Mouse (Mus musculus) left cerebral cortex, adult 2 months (tissue): ENCODE measurements around the gene Slco4c1. TPM values are rescaled to one million over a fixed set of nuclear protein-coding genes. Genes with fewer than 3 reads are reported as not detected.

Experiments used
- DNase-seq, 2 experiments: peaks; one replicate each; pipeline ENCODE4 v3.0.0; 2021 to 2022; ENCODE audit warnings: low spot score in 2 of 2, mixed read lengths in 1 of 2; ENCODE audit errors: extremely low spot score in 1 of 2
- H3K27ac ChIP-seq: fragments of 200-600 bp; 2 replicates; pipeline ENCODE4 v1.8.1; 2022
- H3K4me3 ChIP-seq: fragments of 200-600 bp; 2 replicates; pipeline ENCODE4 v1.8.1; 2022
- CTCF ChIP-seq: fragments of 200-600 bp; IDR thresholded peaks from 2 replicates; pipeline ENCODE4 v1.8.1; 2022; ENCODE audit warnings: antibody characterized with exemption, mild to moderate bottlenecking, moderate library complexity
- intact Hi-C: fragments of 180-260 bp; cut with DNase I; formaldehyde crosslinking; loops from one replicate; pipeline ENCODE4 v1.15.1; 2025
- total RNA-seq, 2 experiments: library from RNA; stranded (reverse); gene quantifications; 2 replicates each; pipeline ENCODE4 v1.2.3; 2021

The Slco4c1 gene
- total RNA-seq, 2 experiments from 2014 or later: 1.8 to 2.2 TPM

DNA sequence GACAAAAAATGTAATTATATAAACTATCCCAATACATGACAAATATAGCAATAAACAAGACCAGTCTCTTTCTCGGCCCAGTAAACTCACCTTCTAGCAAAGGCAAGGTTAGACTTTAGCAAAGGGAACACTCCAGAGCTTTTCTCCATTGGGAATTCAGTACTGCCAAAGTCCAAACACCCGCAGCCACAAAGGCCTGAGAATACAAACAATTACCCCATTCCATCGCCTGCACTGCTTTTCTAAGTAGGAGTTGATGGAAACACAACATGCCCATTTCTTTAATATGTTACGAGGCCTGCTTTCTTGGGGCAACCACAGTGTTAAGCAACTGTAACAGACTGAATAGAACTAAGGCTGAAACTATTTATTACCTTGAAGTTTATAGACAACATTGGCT is 18.4 kb downstream of the Slco4c1 start:
- intact Hi-C loops: no loop called here
- TF ChIP-seq CTCF: no peak
- no peak for DNase-seq
- H3K27ac ChIP-seq: no peak overlapping the region
- no peak overlapping the region for H3K4me3 ChIP-seq

DNA sequence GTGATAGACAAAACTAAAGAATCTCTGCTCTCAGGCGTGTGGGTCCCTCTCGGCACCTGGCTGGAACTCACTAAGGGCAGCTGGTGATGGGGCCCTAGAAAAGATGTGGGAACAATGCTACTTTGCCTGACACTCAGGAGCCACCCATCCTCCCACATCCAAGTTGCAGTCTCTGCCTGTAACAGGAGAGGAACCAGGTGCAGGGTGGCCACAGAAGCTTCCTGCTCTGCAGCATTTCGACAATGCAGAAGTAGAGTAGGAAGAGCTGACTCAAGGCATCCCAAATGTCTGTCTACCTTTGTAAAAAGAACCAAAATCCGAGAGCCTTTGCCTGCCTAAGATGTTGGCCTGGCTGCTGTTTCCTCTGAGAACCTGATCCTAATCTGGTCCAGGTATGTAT is 22.9 kb downstream of the Slco4c1 start:
- Histone ChIP-seq H3K4me3 (no peak overlapping the region), H3K27ac (no peak overlapping the region)
- no peak for TF ChIP-seq CTCF
- intact Hi-C loops: loop anchor here (10.0 kb wide), 1 partner anchor 846 kb away; no protein-coding TSS in a partner anchor
- DNase-seq: no peak

DNA sequence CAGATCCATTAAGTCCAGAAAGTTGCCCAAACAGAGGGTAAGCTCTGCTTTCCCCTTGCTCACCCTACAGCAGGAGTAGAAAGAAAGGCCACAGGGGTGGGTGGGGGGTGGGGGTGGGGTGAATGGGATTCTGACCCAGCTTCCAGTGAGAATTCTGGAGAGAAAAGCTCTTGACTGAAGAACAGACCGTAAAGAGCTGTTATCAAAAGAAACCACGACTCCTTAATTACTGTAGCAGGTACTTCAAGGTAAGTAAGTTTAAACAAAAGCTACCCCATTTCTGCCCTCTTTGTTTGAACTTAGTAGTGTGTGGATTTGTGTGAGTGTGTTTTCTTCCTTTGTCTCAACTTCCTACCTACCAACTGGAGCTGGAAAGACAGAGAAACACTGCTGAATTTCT is 23.4 kb downstream of the Slco4c1 start:
- intact Hi-C loops: loop anchor here (10.0 kb wide), 1 partner anchor 846 kb away; no protein-coding TSS in a partner anchor
- Histone ChIP-seq H3K27ac (no peak overlapping the region), H3K4me3 (no peak overlapping the region)
- DNase-seq: no peak
- TF ChIP-seq CTCF: no peak

DNA sequence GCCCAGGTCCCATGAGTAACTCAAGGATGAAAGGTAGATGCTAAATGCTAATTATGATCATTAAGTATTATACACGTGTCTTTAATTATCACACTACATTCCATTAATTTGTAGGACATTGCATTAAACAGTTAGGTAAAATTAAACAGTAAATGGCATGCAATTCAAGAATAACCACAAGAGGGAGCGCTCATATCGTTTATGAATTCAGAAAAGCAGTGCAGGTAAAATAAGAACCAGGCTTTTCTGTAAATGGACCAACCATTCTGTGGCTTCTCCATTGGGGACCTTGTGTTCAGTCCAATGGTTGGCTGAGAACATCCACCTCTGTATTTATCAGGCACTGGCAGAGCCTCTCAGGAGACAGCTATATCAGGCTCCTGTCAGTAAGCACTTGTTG is 25.2 kb downstream of the Slco4c1 start:
- no peak overlapping the region for H3K27ac ChIP-seq
- intact Hi-C loops: loop anchor here (1.0 to 10.0 kb wide), 2 partner anchors 173 to 848 kb away; no protein-coding TSS in a partner anchor
- H3K4me3 ChIP-seq: no peak overlapping the region
- peak in 1 of 2 experiments; percentile 13 for DNase-seq
- peak; percentile 79 for TF ChIP-seq CTCF

DNA sequence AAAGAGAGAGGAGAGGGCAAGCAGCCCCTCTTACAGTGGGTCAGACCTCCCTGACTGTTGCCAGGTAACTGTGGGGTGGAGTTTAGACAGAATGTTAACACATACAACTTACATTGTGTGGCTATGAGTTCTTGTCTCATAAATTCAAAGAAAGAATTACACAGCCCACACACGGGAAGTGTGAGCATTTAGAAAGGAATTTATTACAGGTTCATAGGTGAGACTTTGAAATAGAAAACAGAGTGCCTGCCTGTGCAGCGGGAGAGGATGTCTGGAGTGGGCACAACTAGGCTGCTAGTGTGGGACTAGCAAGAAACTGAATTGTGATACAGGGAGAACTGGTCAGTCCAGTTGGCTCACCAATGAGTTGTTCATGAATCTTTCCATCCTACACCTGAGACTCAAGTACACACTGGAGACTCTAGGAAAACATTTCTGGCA is 66.7 kb downstream of the Slco4c1 start:
- intact Hi-C loops: no loop called here
- DNase-seq: no peak
- Histone ChIP-seq H3K27ac (no peak overlapping the region), H3K4me3 (no peak overlapping the region)
- no peak for TF ChIP-seq CTCF

DNA sequence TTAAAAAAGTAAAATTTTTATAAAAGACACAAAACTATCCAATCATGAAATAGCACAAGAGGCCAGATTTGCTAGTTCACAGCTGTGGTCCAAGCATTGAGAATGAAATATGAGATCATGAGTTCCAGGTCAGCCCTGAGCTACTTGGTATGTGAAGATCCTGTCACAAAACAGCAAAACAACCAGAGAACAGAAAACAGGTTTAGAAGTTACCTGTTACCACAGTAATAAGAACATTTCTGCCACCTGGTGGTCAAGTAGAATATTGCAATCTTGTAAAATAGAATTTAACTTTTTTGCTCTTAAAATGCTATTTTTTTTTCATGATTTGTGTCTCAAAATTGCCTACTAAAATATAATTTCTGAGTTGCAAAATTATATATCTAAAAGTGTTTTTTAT is 70.4 kb downstream of the Slco4c1 start:
- no peak overlapping the region for H3K4me3 ChIP-seq
- intact Hi-C loops: no loop called here
- TF ChIP-seq CTCF: peak; percentile 82
- no peak overlapping the region for H3K27ac ChIP-seq
- no peak for DNase-seq

DNA sequence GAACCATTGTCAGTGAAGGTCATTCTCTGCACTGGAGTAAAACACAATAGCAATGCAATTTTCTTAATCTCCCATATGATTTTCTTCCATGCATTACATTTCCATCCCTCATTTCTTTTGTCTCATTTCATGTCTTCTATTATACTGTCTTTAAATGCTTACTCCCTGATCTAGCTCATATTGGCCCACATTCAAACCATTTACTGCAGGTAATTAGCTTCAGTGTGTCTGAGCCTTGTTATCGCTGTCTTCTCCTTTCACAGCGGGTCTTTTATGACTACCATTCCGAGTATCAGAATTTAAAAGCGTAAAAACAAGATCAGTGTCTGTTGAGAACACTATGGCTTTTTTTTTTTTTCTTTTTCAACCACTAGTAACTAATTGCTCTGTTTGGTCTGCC is 77.3 kb downstream of the Slco4c1 start:
- Histone ChIP-seq H3K27ac (no peak overlapping the region), H3K4me3 (no peak overlapping the region)
- no peak for TF ChIP-seq CTCF
- intact Hi-C loops: no loop called here
- DNase-seq: no peak

DNA sequence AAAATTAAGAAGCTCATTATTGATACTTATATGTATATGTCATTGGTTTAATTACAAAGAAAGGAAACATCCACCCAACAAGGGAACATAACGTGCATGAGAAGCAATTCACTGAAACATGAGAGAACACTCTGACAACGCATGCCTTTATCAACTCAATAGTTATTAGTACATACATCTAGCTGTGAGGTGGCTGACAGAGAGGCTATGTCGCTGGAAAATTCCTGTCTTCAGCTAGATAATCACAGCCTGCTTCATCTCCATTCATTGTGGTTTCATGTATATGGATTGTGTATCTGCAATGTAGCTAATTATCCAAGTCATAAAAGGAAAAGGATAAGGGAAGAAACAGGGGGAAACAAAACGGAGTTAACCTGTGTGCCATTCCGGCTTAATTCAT is 77.7 kb downstream of the Slco4c1 start:
- intact Hi-C loops: no loop called here
- H3K27ac ChIP-seq: no peak overlapping the region
- DNase-seq: no peak
- TF ChIP-seq CTCF: no peak
- no peak overlapping the region for H3K4me3 ChIP-seq

DNA sequence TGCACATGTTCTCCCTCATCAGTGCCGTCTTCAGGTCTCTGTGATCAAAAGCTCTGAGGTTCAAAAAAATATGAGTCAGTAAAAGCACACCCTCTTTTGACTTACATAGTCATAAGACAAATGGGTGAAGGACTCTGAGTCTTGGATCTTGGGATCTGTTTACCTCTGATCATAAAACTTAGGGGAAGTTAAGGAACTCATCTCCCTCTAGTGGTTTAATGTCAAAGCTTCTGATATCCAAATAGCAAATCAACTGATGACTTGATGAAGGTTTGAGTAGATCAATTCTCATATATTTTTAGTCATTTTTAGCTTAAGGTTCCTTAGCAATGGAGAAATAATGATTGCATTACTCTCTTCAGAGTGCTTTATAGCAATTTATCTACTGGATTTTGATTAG is 82.7 kb downstream of the Slco4c1 start:
- intact Hi-C loops: no loop called here
- TF ChIP-seq CTCF: peak; percentile 32
- H3K27ac ChIP-seq: no peak overlapping the region
- no peak overlapping the region for H3K4me3 ChIP-seq
- no peak for DNase-seq

DNA sequence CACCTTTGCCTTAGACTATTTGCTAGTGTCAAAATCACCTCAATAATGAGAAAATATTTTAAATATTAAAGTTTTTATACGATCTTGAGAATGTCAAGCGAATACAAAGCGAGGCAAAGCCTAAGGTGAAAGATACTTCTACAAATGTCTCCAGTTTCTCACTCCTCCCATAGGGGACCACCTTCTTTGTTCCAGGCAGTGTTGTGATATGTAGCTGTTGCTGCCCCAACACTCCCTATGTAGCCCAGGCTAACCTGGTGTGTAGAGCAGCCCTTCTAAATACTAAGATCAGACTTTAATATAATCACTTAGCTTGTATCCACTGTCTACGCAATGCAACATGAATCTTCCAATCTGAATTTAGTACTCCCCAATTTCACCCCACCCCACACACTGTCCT is 97.8 kb downstream of the Slco4c1 start:
- intact Hi-C loops: no loop called here
- H3K4me3 ChIP-seq: no peak overlapping the region
- no peak for DNase-seq
- no peak for TF ChIP-seq CTCF
- H3K27ac ChIP-seq: no peak overlapping the region

DNA sequence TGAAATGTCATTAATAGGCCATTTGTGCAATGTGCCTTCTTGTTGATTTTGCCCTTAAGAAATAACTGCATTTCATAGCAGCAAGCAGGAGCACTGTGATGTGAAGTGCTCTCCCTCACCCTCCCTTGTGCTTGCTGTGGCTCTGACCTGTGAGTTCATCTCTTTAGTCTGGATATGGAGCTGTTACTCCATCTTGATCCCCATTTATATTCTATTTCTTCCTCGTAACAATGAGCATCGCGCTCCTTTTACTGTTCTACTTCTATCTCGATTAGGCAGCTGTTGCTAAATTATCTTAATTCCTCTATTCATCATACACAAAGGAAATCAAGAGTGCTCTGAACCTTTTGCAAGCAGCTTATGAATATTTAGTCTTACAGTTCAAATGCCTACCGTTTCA is 98.3 kb downstream of the Slco4c1 start:
- intact Hi-C loops: no loop called here
- DNase-seq: no peak
- no peak for TF ChIP-seq CTCF
- H3K27ac ChIP-seq: no peak overlapping the region
- no peak overlapping the region for H3K4me3 ChIP-seq

DNA sequence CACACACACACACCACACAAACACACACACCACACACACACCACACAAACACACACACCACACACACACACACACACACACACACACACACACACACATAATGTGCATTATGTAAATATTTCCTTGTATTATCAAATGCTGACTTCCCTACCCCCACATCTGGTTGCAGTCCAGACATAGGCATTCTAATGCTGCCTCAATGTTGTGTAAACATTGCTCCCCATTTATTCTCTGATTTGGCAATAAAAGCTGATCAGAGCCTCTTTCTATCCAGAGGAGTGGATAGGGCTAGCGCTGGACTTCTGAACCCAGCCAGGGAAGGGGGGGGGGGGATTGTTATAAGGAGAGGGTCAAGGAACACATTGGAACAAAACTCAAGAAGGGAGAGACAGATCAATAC is 101.7 kb downstream of the Slco4c1 start:
- no peak for DNase-seq
- no peak for TF ChIP-seq CTCF
- H3K27ac ChIP-seq: no peak overlapping the region
- no peak overlapping the region for H3K4me3 ChIP-seq
- intact Hi-C loops: no loop called here

DNA sequence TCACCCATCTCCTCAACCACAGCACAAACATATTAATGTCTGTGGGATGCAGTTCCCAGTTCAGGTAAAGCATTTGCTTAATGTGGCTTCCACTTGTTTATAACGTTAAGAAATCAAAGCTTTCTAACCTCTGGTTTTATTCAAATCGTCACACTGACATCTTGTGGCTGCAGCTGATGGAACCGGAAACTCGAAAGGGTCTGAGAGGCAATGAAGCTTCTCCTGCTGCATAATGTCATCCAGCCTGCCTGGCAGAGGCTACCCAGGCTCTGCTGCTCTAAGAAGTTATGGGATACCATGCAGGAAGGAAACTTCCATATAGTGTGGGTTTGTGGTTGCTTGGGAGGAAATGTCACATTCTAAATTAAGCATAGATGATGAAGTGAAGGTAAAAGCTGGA is 103.7 kb downstream of the Slco4c1 start:
- DNase-seq: peak; percentile 24 to 32
- peak; percentile 46 for TF ChIP-seq CTCF
- no peak overlapping the region for H3K4me3 ChIP-seq
- intact Hi-C loops: no loop called here
- H3K27ac ChIP-seq: no peak overlapping the region
